Mouse (Mus musculus): ENCODE data around the gene Brms1. TPM values are rescaled to one million over a fixed set of nuclear protein-coding genes. Genes with fewer than 3 reads are reported as not detected.

Brms1 gene
- total RNA-seq, 2 experiments from 2014 or later: 19.2 to 21.4 TPM

- DNase-seq (ENCODE audit: extremely low spot score in 1 of 2, low spot score in 1 of 2): peak; percentile 83 to 91
Measured at GRCm38 (mm10) chr19:5037678-5038571, 3.2 kb upstream of the Brms1 start.

GRCm38 (mm10) chr19:5038709-5039156 is 2.4 kb upstream of the Brms1 start, which contains the start of the genes B4gat1 and AC124502.3:
TSS of gene B4gat1 (plus strand) at chr19:5038826.
TSS of gene AC124502.3 (plus strand) at chr19:5038891.
- peak; percentile 85 to 86 for DNase-seq (ENCODE audit: extremely low spot score in 1 of 2, low spot score in 1 of 2)

DNA sequence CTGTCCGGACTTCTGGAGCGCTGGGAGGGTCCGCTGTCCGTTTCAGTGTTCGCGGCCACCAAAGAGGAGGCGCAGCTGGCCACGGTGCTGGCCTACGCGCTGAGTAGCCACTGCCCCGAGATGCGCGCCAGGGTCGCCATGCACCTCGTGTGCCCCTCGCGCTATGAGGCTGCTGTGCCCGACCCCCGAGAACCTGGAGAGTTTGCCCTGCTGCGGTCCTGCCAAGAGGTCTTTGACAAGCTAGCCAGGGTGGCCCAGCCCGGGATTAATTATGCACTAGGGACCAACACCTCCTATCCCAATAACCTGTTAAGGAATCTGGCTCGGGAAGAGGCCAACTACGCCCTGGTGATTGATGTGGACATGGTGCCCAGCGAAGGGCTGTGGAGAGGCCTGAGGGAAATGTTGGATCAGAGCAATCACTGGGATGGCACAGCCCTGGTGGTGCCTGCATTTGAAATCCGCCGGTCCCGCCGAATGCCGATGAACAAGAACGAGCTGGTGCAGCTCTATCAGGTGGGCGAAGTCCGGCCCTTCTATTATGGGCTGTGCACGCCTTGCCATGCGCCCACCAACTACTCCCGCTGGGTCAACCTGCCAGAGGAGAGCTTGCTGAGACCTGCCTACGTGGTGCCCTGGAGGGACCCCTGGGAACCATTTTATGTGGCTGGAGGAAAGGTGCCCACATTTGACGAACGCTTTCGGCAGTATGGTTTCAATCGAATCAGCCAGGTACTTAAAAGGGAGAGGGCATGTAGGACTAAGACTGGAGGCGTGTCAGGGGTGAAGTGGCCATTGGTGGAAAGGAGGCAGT is 1.6 kb upstream of the Brms1 start:
- DNase-seq (ENCODE audit: extremely low spot score in 1 of 2, low spot score in 1 of 2): peak in 1 of 2 experiments; percentile 34

DNA sequence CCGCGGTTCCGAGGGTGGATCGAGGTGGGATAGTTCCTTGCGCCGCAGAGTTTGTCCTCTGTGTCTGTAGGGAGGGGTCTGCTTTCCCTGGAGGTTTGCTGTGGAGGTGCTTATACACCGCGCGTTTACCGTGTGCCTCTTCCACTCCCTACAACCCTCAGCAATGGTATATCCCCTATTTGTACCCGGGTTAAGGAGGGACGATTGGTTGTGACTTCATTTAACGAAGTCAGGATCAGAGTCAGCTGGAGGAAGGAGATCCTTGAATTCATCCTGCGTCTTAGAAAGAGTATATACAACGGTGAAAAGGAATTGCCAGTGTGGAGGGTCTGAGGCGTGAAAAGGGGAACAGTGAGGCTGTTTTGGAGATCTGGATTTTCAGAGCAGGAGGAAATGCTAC is 434 bp downstream of the Brms1 start:
- DNase-seq (ENCODE audit: extremely low spot score in 1 of 2, low spot score in 1 of 2): no peak

GRCm38 (mm10) chr19:5045531-5045930 is 4.4 kb downstream of the Brms1 start:
- DNase-seq (ENCODE audit: extremely low spot score in 1 of 2, low spot score in 1 of 2): no peak

DNA sequence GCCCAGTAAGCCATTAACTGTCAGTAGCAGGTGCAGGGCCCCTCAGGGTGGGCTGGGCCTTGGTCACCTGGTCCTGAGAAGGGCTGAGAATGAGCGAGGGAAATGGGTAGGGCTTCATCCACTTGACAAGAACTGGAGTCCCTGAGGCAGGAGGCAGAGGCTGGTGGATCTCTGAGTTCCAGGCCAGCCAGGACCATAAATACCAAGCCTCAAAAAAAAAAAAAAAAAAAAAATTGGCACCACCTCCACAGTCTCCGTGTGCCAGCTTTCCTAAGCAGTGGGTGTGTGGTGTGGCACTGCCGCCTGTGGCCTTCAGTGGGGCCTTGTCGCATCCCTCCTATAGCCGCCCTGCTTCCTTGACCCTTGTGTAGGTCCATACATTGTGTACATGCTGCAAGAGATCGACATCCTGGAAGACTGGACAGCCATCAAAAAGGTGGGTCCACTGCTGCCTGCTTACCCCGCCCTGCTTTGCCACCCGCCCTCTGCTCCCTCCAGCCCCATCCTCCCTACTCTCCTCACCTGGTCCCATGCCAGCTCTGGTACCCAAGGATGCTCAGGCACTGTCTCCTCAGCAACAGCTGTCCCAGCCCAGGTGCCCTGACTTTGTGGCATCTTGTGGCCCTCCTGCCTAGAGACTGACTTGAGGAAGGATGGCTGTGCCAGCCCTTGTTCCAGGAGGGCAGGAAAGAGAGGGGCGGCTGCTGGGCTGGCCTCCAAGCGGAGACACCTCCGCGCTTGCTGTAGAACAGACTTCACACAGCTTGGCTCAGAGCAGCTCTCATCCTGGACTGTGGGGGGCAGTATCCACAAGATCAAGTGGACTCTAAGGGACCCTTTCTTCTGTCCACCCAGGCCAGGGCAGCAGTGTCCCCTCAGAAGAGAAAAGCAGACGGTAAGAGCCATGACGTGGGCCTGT is 7.2 kb downstream of the Brms1 start:
- DNase-seq (ENCODE audit: extremely low spot score in 1 of 2, low spot score in 1 of 2): peak in 1 of 2 experiments; percentile 58

- DNase-seq (ENCODE audit: extremely low spot score in 1 of 2, low spot score in 1 of 2): no peak
Measured at GRCm38 (mm10) chr19:5049325-5049724, 8.2 kb downstream of the Brms1 start.

GRCm38 (mm10) chr19:5050047-5050905 is 9.1 kb downstream of the Brms1 start, which contains the start of gene Rin1:
TSS of gene Rin1 (plus strand) at chr19:5050481.
- DNase-seq (ENCODE audit: extremely low spot score in 1 of 2, low spot score in 1 of 2): peak in 1 of 2 experiments; percentile 52

GRCm38 (mm10) chr19:5051031-5051430 is 9.9 kb downstream of the Brms1 start:
- peak in 1 of 2 experiments; percentile 36 for DNase-seq (ENCODE audit: extremely low spot score in 1 of 2, low spot score in 1 of 2)

DNA sequence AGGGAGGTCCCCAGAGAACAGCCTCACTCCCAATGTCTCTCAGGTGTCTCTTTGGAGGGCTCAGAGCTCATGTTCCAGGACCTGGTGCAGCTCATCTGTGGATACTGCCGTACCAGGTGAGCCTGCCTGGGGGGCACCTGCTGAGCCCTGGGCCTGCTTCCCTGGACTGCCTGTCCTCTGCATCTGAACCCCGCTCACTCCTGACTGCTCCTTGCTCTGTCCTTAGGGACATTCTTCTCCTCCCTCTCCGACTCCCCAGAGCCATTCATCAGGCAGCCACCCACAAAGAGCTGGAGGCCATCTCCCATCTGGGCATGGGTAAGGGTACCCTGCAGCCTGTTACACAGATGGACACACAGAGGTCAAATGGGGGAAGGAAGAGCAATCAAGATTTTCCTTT is 10.4 kb downstream of the Brms1 start:
- peak in 1 of 2 experiments; percentile 31 for DNase-seq (ENCODE audit: extremely low spot score in 1 of 2, low spot score in 1 of 2)

- peak in 1 of 2 experiments; percentile 35 for DNase-seq (ENCODE audit: extremely low spot score in 1 of 2, low spot score in 1 of 2)
Measured at GRCm38 (mm10) chr19:5052166-5052822, 11.1 kb downstream of the Brms1 start.

- no peak for DNase-seq (ENCODE audit: extremely low spot score in 1 of 2, low spot score in 1 of 2)
Measured at GRCm38 (mm10) chr19:5052853-5053252, 11.7 kb downstream of the Brms1 start.

- DNase-seq (ENCODE audit: extremely low spot score in 1 of 2, low spot score in 1 of 2): peak; percentile 41 to 70
Measured at GRCm38 (mm10) chr19:5053909-5054308, 12.8 kb downstream of the Brms1 start.

- DNase-seq (ENCODE audit: extremely low spot score in 1 of 2, low spot score in 1 of 2): peak in 1 of 2 experiments; percentile 44
Measured at GRCm38 (mm10) chr19:5056251-5056650, 15.1 kb downstream of the Brms1 start.

- DNase-seq (ENCODE audit: extremely low spot score in 1 of 2, low spot score in 1 of 2): no peak
Measured at GRCm38 (mm10) chr19:5057876-5058775, 17.0 kb downstream of the Brms1 start.

GRCm38 (mm10) chr19:5058801-5059771 is 17.9 kb downstream of the Brms1 start:
- no peak for DNase-seq (ENCODE audit: extremely low spot score in 1 of 2, low spot score in 1 of 2)

Data from layer of hippocampus, postnatal 25 days (tissue).